Mouse (Mus musculus) CH12.LX (cell line): Measurements from ENCODE around the gene Hk3. TPM values are rescaled to one million over a fixed set of nuclear protein-coding genes. Genes with fewer than 3 reads are reported as not detected.

ENCODE experiments used
- DNase-seq: peaks from one replicate; pipeline ENCODE4 v3.0.0-alpha.2; 2013; ENCODE audit errors: extremely low read depth
- H3K27ac ChIP-seq: 2 replicates; pipeline ENCODE4 v1.5.1; 2012; ENCODE audit warnings: low read depth, mild to moderate bottlenecking, control low read depth, moderate library complexity; ENCODE audit not compliant: insufficient read depth
- H3K27me3 ChIP-seq: replicated peaks from 2 replicates; pipeline ENCODE3; 2012; ENCODE audit warnings: inconsistent platforms
- H3K36me3 ChIP-seq, 2 experiments: replicated peaks in 1 of 2; 2 replicates each; pipeline versions ENCODE3 to v1.6.1; 2012; ENCODE audit warnings: inconsistent platforms in 1 of 2, low read length in 1 of 2, mild to moderate bottlenecking in 1 of 2, mixed read lengths in 1 of 2, moderate library complexity in 1 of 2; ENCODE audit not compliant: control insufficient read depth in 1 of 2, insufficient read depth in 1 of 2
- H3K4me1 ChIP-seq, 2 experiments: 2 replicates each; pipeline ENCODE4 v1.6.1; 2012; ENCODE audit warnings: inconsistent platforms in 1 of 2, moderate library complexity in 1 of 2; ENCODE audit not compliant: insufficient read depth in 2 of 2, control insufficient read depth in 1 of 2
- H3K4me2 ChIP-seq: 2 replicates; pipeline ENCODE4 v1.6.1; 2012; ENCODE audit warnings: low read depth, mild to moderate bottlenecking, control low read depth; ENCODE audit not compliant: poor library complexity, insufficient read depth, severe bottlenecking
- H3K4me3 ChIP-seq, 3 experiments: fragments of 150-350 bp in 1 of 3; sonication (generic) in 1 of 3; replicated peaks in 1 of 3; 2 replicates each; pipeline versions ENCODE3 to v1.5.1; 2011 to 2012; ENCODE audit warnings: low read depth in 2 of 3, low read length in 2 of 3, mild to moderate bottlenecking in 2 of 3, moderate library complexity in 2 of 3, control low read depth in 1 of 3, improper control_type of control experiment in 1 of 3, inconsistent platforms in 1 of 3, mixed read lengths in 1 of 3; ENCODE audit not compliant: poor library complexity in 1 of 3
- H3K79me2 ChIP-seq: replicated peaks from 2 replicates; pipeline ENCODE4 v1.6.1; 2012; ENCODE audit warnings: mild to moderate bottlenecking, moderate library complexity; ENCODE audit not compliant: control insufficient read depth, poor library complexity, insufficient read depth, severe bottlenecking; ENCODE audit errors: extremely low read depth
- H3K9ac ChIP-seq: 2 replicates; pipeline ENCODE4 v1.6.1; 2012; ENCODE audit warnings: low read depth, mild to moderate bottlenecking, control low read depth, moderate library complexity; ENCODE audit not compliant: insufficient read depth
- H3K9me3 ChIP-seq: replicated peaks from 2 replicates; pipeline ENCODE3; 2012; ENCODE audit warnings: low read length, inconsistent platforms, mixed read lengths
- BHLHE40 ChIP-seq: IDR thresholded peaks from 2 replicates; pipeline ENCODE4 v1.6.1; 2011; ENCODE audit warnings: mild to moderate bottlenecking, low read depth, low read length, improper control_type of control experiment
- CTCF ChIP-seq, 2 experiments: IDR thresholded peaks in 1 of 2; conservative IDR thresholded peaks in 1 of 2; 2 replicates each; pipeline ENCODE4 v1.5.1; 2011 to 2012; ENCODE audit warnings: low read depth in 2 of 2, low read length in 2 of 2, improper control_type of control experiment in 1 of 2, inconsistent platforms in 1 of 2, mild to moderate bottlenecking in 1 of 2, moderate library complexity in 1 of 2
- ELF1 ChIP-seq: IDR thresholded peaks from 2 replicates; pipeline ENCODE4 v1.6.1; 2014; ENCODE audit warnings: low read depth, mild to moderate bottlenecking, inconsistent platforms, low read length, improper control_type of control experiment
- EP300 ChIP-seq: IDR thresholded peaks from 2 replicates; pipeline ENCODE4 v1.6.1; 2011; ENCODE audit warnings: low read length, improper control_type of control experiment
- ETS1 ChIP-seq: conservative IDR thresholded peaks from 2 replicates; pipeline ENCODE4 v1.6.1; 2012; ENCODE audit warnings: low read depth, mild to moderate bottlenecking, inconsistent platforms, low read length, improper control_type of control experiment, moderate library complexity
- IRF4 ChIP-seq: IDR thresholded peaks from 2 replicates; pipeline ENCODE4 v1.6.1; 2014; ENCODE audit warnings: low read depth, mild to moderate bottlenecking, inconsistent platforms, low read length, improper control_type of control experiment
- MAFK ChIP-seq: IDR thresholded peaks from 2 replicates; pipeline ENCODE4 v1.6.1; 2011; ENCODE audit warnings: low read length, improper control_type of control experiment; ENCODE audit not compliant: insufficient replicate concordance
- MEF2A ChIP-seq: IDR thresholded peaks from 2 replicates; pipeline ENCODE4 v1.6.1; 2014; ENCODE audit warnings: low read depth, mild to moderate bottlenecking, inconsistent platforms, low read length, improper control_type of control experiment, borderline replicate concordance
- MYC ChIP-seq: IDR thresholded peaks from 2 replicates; pipeline ENCODE4 v1.6.1; 2011; ENCODE audit warnings: low read depth, mild to moderate bottlenecking, improper control_type of control experiment, low read length
- NELFE ChIP-seq: IDR thresholded peaks from 2 replicates; pipeline ENCODE4 v1.6.1; 2011; ENCODE audit warnings: low read depth, low read length, improper control_type of control experiment
- NRF1 ChIP-seq: IDR thresholded peaks from 2 replicates; pipeline ENCODE4 v1.6.1; 2014; ENCODE audit warnings: low read depth, mild to moderate bottlenecking, inconsistent platforms, low read length, improper control_type of control experiment, moderate library complexity
- RAD21 ChIP-seq: IDR thresholded peaks from 2 replicates; pipeline ENCODE4 v1.6.1; 2011; ENCODE audit warnings: low read depth, mild to moderate bottlenecking, low read length, improper control_type of control experiment, moderate library complexity
- RCOR1 ChIP-seq: conservative IDR thresholded peaks from 2 replicates; pipeline ENCODE4 v1.6.1; 2012; ENCODE audit warnings: low read depth, mild to moderate bottlenecking, inconsistent platforms, low read length, improper control_type of control experiment
- SMC3 ChIP-seq: IDR thresholded peaks from 2 replicates; pipeline ENCODE4 v1.6.1; 2011; ENCODE audit warnings: low read depth, low read length, improper control_type of control experiment
- TBP ChIP-seq: conservative IDR thresholded peaks from 2 replicates; pipeline ENCODE4 v1.6.1; 2011; ENCODE audit warnings: low read depth, low read length, improper control_type of control experiment
- ZC3H11A ChIP-seq: IDR thresholded peaks from 2 replicates; pipeline ENCODE4 v1.6.1; 2012; ENCODE audit warnings: low read depth, mild to moderate bottlenecking, inconsistent platforms, low read length, improper control_type of control experiment
- ZNF384 ChIP-seq: IDR thresholded peaks from 2 replicates; pipeline ENCODE4 v1.6.1; 2012; ENCODE audit warnings: low read depth, low read length, improper control_type of control experiment, inconsistent platforms
- dilution Hi-C: fragments of 300-500 bp; cut with MboI; formaldehyde crosslinking; loops from 2 replicates; pipeline ENCODE4 v1.14.3; 2020; ENCODE audit warnings: low sequenced_read_pairs; ENCODE audit not compliant: extremely low pct_unique_long_range_greater_than_20kb, extremely low pct_ligation_motif_present
- in situ Hi-C: fragments of 300-500 bp; cut with MboI; formaldehyde crosslinking; loops from 3 replicates; pipeline ENCODE4 v1.14.3; 2019; ENCODE audit warnings: low sequenced_read_pairs, low pct_ligation_motif_present, low pct_unique_long_range_greater_than_20kb, mixed read lengths
- polyA plus RNA-seq: library from polyadenylated mRNA; unstranded; fragments of >175 nt; gene quantifications from 2 replicates; pipeline ENCODE4 v1.2.1, GENCODE M21; 2012; ENCODE audit warnings: low read depth; ENCODE audit not compliant: insufficient read length
- total RNA-seq, 2 experiments: library from RNA; depleted of rRNA; stranded (reverse); fragments of 300-350 nt in 1 of 2; fragments of >200 nt in 1 of 2; gene quantifications; 2 replicates each; pipeline ENCODE4 v1.2.3; 2012 to 2014

Hk3 gene
- total and polyA plus RNA-seq, 3 experiments = 0.04 to 0.10 TPM; not detected in 1

GRCm38 (mm10) chr13:55063276-55063675 lies 42.1 kb upstream of the Hk3 start:
- H3K4me3 ChIP-seq = no peak overlapping the region
- peak; percentile 73 for DNase-seq
- peaks cover 10 to 59% of the 10 kb centered on the region in 2 experiments for H3K4me1 ChIP-seq
- peaks cover 6 to 25% of the 10 kb centered on the region in 2 experiments for H3K36me3 ChIP-seq
- peak overlapping the region; percentile 46; the same call in 1 of the 2 replicates for H3K4me2 ChIP-seq
- TF ChIP-seq MYC (no peak), RCOR1 (no peak), ZC3H11A (no peak), ETS1 (no peak), TBP (no peak), ZNF384 (no peak), NRF1 (no peak), ELF1 (no peak), EP300 (peak; percentile 86), NELFE (no peak), BHLHE40 (no peak), IRF4 (peak; percentile 93), RAD21 (no peak)
- H3K9ac ChIP-seq = no peak overlapping the region; the same call in 1 of the 2 replicates
- H3K79me2 ChIP-seq = no peaks in the 10 kb centered on the region; the same call in 1 of the 2 replicates
- in situ Hi-C loops = loop anchor here (5.0 kb wide), 1 partner anchor 51 kb away; no protein-coding TSS in a partner anchor
- dilution Hi-C loops = no loop called here
- no peaks in the 10 kb centered on the region for H3K27me3 ChIP-seq
- H3K9me3 ChIP-seq = no peaks in the 10 kb centered on the region
- peak overlapping the region; percentile 77 for H3K27ac ChIP-seq

DNA sequence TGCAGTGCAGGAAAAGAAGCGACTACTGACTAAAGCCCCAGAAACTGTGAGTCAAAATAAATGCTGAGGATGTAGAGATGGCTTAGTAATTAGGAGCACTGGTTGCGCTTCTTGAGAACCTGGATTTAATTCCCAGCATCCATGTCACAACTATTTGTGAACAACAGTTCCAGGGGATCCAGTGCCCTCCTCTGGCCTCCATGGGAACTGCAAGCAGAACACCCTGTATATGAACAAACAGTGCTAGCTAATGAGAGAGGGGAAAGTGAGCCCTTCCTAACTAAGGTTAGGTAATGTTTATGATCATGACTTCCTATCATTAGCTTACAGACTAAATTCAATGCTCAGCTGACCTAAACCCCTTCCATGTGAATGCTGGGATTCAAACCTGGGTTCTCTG lies 36.9 kb upstream of the Hk3 start:
- DNase-seq = no peak
- Histone ChIP-seq H3K36me3 (peaks cover 11 to 50% of the 10 kb centered on the region in 2 experiments), H3K4me3 (no peak overlapping the region), H3K27ac (no peak overlapping the region), H3K4me1 (peaks cover 7 to 26% of the 10 kb centered on the region in 2 experiments; a peak in 3 of 4 replicates), H3K9me3 (no peaks in the 10 kb centered on the region), H3K27me3 (no peaks in the 10 kb centered on the region), H3K9ac (no peak overlapping the region), H3K4me2 (no peak overlapping the region), H3K79me2 (no peaks in the 10 kb centered on the region; the same call in 1 of the 2 replicates)
- in situ Hi-C loops (no loop called here), dilution Hi-C loops (no loop called here)
- TF ChIP-seq MAFK (no peak), MEF2A (no peak), SMC3 (peak; percentile 34), CTCF (conservative IDR thresholded peaks at IDR 0.05 in 1 of 2, IDR thresholded peaks at IDR 0.05 in 1 of 2; ENCODE audit: low read depth in 2 of 2, low read length in 2 of 2) (peak; percentile 55 to 58), ZC3H11A (no peak), RAD21 (peak; percentile 26)
